Mouse (Mus musculus): ENCODE data around the gene Slc38a9. TPM values are rescaled to one million over a fixed set of nuclear protein-coding genes. Genes with fewer than 3 reads are reported as not detected.
A peak's percentile ranks its signal among the peaks of the same experiment; 100 is the strongest.

The Slc38a9 gene
- polyA plus RNA-seq, 1 experiment, result 2.9 TPM

DNA sequence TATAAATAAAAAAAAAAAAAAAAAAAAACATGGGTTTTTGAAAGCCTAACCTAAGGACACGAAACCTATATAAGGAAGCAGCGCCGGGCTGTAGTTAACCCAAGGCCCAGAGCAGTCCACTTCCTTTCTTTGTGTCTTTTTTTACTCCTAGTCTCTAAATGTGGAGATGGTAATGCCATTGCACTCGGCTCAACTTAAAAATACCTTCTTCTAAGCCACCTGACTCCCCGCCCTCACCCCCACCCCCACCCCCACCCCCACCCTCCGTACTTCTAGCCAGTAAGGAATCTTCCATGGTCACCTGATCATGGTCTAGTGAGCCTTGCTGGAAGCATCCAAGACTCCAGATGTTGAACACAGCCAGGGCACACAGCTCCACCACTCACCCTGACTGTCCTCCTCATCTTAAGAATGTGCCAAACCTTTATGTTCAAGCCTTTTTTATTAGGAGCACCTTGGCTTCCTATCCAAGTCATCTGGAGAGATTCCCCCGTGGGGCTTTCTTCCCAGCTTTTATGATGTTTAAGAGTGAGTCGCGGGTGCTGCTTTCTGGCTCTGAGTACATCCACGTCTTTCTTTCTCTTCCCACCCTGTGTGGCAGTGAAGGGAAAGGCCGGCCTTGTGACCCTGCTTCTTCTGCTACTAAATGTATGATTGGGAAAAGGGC is 91.9 kb downstream of the Slc38a9 start:
- no peak overlapping the region for H3K27ac ChIP-seq (ENCODE audit: insufficient read depth, low read depth, low read length)
- 61% methylated on average over 11 of the region's 11 CpGs for WGBS
- no peak for TF ChIP-seq CTCF (IDR thresholded peaks at IDR 0.05; ENCODE audit: extremely low read depth, insufficient read length, insufficient replicate concordance, low read depth, low read length)
- no peak for TF ChIP-seq POLR2A (IDR thresholded peaks at IDR 0.05; ENCODE audit: low read depth, low read length)
- H3K4me3 ChIP-seq (ENCODE audit: low read depth, low read length), result no peak overlapping the region
- peaks cover 4% of the 10 kb centered on the region; the same call in 1 of the 2 replicates for H3K4me1 ChIP-seq (ENCODE audit: control insufficient read depth, insufficient read depth, insufficient read length, low read length)
- no peaks in the 10 kb centered on the region for H3K36me3 ChIP-seq (ENCODE audit: control insufficient read depth, insufficient read depth, low read length)
- no peaks in the 10 kb centered on the region for H3K27me3 ChIP-seq (ENCODE audit: control insufficient read depth, insufficient read depth, low read length)

DNA sequence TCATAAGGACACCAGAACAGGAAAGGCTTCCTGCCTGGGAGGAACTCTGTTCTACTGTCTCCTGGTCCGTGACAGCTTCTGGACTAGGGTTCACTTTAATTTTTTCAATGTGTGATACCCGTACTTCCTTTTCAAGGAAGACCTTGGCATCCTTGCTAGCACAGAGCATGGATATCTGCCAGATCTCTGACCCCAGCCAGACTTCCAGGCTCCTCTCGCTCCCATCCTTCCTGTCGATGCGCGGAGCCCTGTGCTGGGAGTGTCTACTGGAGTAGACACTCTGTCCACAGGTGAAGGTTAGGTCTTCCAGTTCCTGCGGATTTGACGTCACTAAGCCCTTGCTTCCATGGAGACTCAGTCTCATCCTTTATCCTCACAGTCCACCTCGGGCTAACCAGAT is 93.0 kb downstream of the Slc38a9 start:
- Histone ChIP-seq H3K27me3 (ENCODE audit: control insufficient read depth, insufficient read depth, low read length) (no peaks in the 10 kb centered on the region), H3K4me3 (ENCODE audit: low read depth, low read length) (no peak overlapping the region), H3K36me3 (ENCODE audit: control insufficient read depth, insufficient read depth, low read length) (no peaks in the 10 kb centered on the region), H3K27ac (ENCODE audit: insufficient read depth, low read depth, low read length) (peak overlapping the region; percentile 18; the same call in 1 of the 2 replicates), H3K4me1 (ENCODE audit: control insufficient read depth, insufficient read depth, insufficient read length, low read length) (peaks cover 4% of the 10 kb centered on the region; the same call in 1 of the 2 replicates)
- 81% methylated on average over 9 of the region's 9 CpGs for WGBS
- no peak for TF ChIP-seq CTCF (IDR thresholded peaks at IDR 0.05; ENCODE audit: extremely low read depth, insufficient read length, insufficient replicate concordance, low read depth, low read length)
- no peak for TF ChIP-seq POLR2A (IDR thresholded peaks at IDR 0.05; ENCODE audit: low read depth, low read length)

DNA sequence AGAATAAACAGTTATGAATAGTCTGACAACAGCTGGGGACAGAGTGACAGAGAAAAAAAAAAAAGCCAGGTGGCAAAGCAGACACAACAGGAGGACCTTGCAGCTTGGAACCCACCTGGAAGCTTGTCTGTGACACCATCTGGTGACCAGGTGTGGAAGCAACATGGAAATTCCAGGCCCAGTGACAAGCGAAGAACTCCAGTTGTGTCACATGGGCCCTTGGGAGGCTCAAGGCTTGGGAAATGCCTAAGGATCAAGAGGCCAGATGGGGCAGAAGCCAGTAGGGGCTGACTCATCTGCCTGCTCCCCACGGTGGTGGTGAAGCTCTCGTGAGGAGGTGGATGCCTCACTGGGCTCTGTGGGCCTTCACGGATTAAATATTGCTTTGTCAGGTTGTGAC is 94.3 kb downstream of the Slc38a9 start:
- WGBS, result 48% methylated on average over 4 of the region's 4 CpGs
- Histone ChIP-seq H3K4me3 (ENCODE audit: low read depth, low read length) (no peak overlapping the region), H3K36me3 (ENCODE audit: control insufficient read depth, insufficient read depth, low read length) (no peaks in the 10 kb centered on the region), H3K27me3 (ENCODE audit: control insufficient read depth, insufficient read depth, low read length) (no peaks in the 10 kb centered on the region), H3K4me1 (ENCODE audit: control insufficient read depth, insufficient read depth, insufficient read length, low read length) (peaks cover 4% of the 10 kb centered on the region; the same call in 1 of the 2 replicates), H3K27ac (ENCODE audit: insufficient read depth, low read depth, low read length) (no peak overlapping the region)
- TF ChIP-seq POLR2A (IDR thresholded peaks at IDR 0.05; ENCODE audit: low read depth, low read length), result no peak

- Histone ChIP-seq H3K36me3 (ENCODE audit: control insufficient read depth, insufficient read depth, low read length) (no peaks in the 10 kb centered on the region), H3K4me3 (ENCODE audit: low read depth, low read length) (no peak overlapping the region), H3K27ac (ENCODE audit: insufficient read depth, low read depth, low read length) (peak overlapping the region; percentile 40; the same call in 1 of the 2 replicates), H3K27me3 (ENCODE audit: control insufficient read depth, insufficient read depth, low read length) (no peaks in the 10 kb centered on the region), H3K4me1 (ENCODE audit: control insufficient read depth, insufficient read depth, insufficient read length, low read length) (peaks cover 4% of the 10 kb centered on the region; the same call in 1 of the 2 replicates)
- TF ChIP-seq CTCF (IDR thresholded peaks at IDR 0.05; ENCODE audit: extremely low read depth, insufficient read length, insufficient replicate concordance, low read depth, low read length), result no peak
- no peak for TF ChIP-seq POLR2A (IDR thresholded peaks at IDR 0.05; ENCODE audit: low read depth, low read length)
- WGBS, result 67% methylated on average over 11 of the region's 11 CpGs
Observed at GRCm38 (mm10) chr13:112755507-112756010, 95.0 kb downstream of the Slc38a9 start.

- Histone ChIP-seq H3K36me3 (ENCODE audit: control insufficient read depth, insufficient read depth, low read length) (no peaks in the 10 kb centered on the region), H3K4me3 (ENCODE audit: low read depth, low read length) (no peak overlapping the region), H3K27me3 (ENCODE audit: control insufficient read depth, insufficient read depth, low read length) (no peaks in the 10 kb centered on the region), H3K4me1 (ENCODE audit: control insufficient read depth, insufficient read depth, insufficient read length, low read length) (no peaks in the 10 kb centered on the region), H3K27ac (ENCODE audit: insufficient read depth, low read depth, low read length) (no peak overlapping the region)
- TF ChIP-seq CTCF (IDR thresholded peaks at IDR 0.05; ENCODE audit: extremely low read depth, insufficient read length, insufficient replicate concordance, low read depth, low read length) (no peak), POLR2A (IDR thresholded peaks at IDR 0.05; ENCODE audit: low read depth, low read length) (no peak)
- WGBS, result 86% methylated on average over 9 of the region's 9 CpGs
Observed at GRCm38 (mm10) chr13:112757395-112757794, 96.8 kb downstream of the Slc38a9 start.

DNA sequence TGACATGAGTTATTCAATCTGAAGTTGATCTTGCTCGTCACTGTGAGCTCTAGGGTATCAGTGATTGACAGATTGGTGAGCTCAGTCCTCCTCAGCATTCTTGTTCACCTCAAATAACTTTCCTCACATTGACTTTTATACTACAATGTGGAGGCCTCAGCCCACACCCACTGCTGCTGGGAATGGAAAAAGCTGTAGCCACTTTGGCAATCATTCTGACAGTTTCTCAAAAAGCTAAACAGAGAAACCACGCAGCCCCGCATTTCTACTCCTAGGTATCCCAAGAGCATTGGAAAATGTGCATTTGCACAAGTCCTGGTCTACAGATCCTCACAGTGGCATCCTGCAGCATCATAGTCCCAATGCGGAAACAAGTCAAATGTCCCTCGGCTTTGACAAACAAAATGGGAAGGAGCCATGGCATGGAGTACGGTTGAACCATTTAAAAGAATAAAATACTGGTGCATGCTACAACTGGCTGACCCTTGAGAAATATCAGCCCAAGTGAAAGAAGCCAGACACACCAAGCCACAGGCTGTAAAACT is 98.1 kb downstream of the Slc38a9 start:
- WGBS, result 89% methylated on average over 6 of the region's 6 CpGs
- H3K27me3 ChIP-seq (ENCODE audit: control insufficient read depth, insufficient read depth, low read length), result no peaks in the 10 kb centered on the region
- no peak overlapping the region for H3K27ac ChIP-seq (ENCODE audit: insufficient read depth, low read depth, low read length)
- TF ChIP-seq POLR2A (IDR thresholded peaks at IDR 0.05; ENCODE audit: low read depth, low read length) (no peak), CTCF (IDR thresholded peaks at IDR 0.05; ENCODE audit: extremely low read depth, insufficient read length, insufficient replicate concordance, low read depth, low read length) (no peak)
- H3K36me3 ChIP-seq (ENCODE audit: control insufficient read depth, insufficient read depth, low read length), result no peaks in the 10 kb centered on the region
- no peaks in the 10 kb centered on the region for H3K4me1 ChIP-seq (ENCODE audit: control insufficient read depth, insufficient read depth, insufficient read length, low read length)
- no peak overlapping the region for H3K4me3 ChIP-seq (ENCODE audit: low read depth, low read length)

- TF ChIP-seq CTCF (IDR thresholded peaks at IDR 0.05; ENCODE audit: extremely low read depth, insufficient read length, insufficient replicate concordance, low read depth, low read length), result no peak
- TF ChIP-seq POLR2A (IDR thresholded peaks at IDR 0.05; ENCODE audit: low read depth, low read length), result no peak
- Histone ChIP-seq H3K4me3 (ENCODE audit: low read depth, low read length) (no peak overlapping the region), H3K4me1 (ENCODE audit: control insufficient read depth, insufficient read depth, insufficient read length, low read length) (no peaks in the 10 kb centered on the region), H3K27me3 (ENCODE audit: control insufficient read depth, insufficient read depth, low read length) (no peaks in the 10 kb centered on the region), H3K36me3 (ENCODE audit: control insufficient read depth, insufficient read depth, low read length) (no peaks in the 10 kb centered on the region), H3K27ac (ENCODE audit: insufficient read depth, low read depth, low read length) (no peak overlapping the region)
- WGBS, result 89% methylated on average over 9 of the region's 9 CpGs
Observed at GRCm38 (mm10) chr13:112759364-112759763, 98.8 kb downstream of the Slc38a9 start.

All from small intestine, adult 2 months (tissue).